Mouse (Mus musculus) c-Kit-positive CD71-negative TER-119-negative erythroid progenitor cells, embryonic 14.5 days (primary cell): ENCODE data around the gene Bicd2.
A peak's percentile ranks its signal among the peaks of the same experiment; 100 is the strongest.
"Not testable (repeated sequence)": the region's sequence is repeated elsewhere in the genome, so short reads cannot be mapped to it uniquely, and the experiment has no call there.

Experiments
- DNase-seq: peaks from one replicate; pipeline ENCODE4 v3.0.0-alpha.2; 2013; ENCODE audit warnings: low read depth

Gene Bicd2

DNA sequence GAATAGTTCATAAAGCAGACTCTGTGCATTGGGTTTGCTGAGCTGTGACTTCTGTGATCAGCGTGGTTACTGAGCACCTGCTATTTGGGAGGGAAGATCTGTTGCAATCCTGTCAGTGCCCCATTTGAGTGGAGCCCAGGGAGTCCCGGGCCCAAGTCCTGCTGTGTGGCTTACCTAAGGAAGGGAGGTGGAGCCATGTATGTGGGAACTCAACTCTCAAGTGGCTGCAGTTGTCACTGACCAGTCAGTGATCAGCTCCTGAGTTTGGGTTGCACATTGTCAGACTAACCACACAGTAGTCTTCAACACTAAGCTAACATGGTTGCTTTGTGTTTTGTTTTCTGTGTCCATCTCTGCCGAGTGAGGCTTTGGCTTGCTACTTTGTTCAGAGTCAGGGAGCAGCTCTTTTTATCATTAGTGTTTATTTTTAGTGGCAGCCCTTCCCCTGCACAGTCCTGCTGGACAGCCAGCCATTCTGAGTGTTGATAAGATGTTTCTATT is 19.6 kb downstream of the Bicd2 start:
- no peak for DNase-seq

DNA sequence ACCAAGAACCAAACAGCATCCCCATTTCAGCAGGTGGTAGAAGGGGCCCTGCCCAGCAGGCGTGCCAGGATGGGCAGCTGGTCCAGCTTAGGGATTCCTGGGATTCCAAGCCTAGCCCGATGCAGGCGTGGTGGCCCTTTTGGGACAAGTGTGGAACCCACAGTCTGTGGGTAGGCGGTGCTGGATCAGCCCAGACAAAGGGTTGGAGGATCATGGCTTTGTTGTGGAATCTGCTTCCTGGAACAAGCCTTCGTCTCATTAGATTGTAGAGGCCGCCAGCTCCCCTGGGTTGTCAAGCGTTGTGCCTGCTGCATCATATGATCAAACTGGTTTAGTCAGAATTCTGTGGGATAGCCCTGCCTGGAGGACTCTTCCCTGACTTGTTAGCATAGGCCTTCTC is 21.0 kb downstream of the Bicd2 start:
- DNase-seq = no peak

DNA sequence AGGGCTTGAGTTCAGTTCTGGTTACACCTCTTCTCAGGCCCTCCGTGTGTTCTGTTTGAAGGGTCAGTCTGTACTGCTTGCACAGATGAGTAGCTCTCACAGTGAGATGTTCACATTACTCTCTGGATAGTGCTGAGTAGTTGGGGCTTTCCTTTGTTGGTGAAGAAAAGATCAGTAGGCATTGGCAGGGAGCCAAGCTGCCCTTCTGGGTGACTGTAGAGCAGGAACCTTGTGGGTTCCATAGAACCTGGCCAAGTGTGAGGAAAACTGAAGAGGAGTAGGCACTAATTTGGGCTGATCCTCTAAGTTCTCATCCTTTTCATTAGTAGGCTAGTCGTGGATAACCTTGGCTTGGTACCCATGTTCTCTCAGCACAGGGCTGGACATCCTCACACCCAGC is 21.4 kb downstream of the Bicd2 start:
- DNase-seq = no peak

DNA sequence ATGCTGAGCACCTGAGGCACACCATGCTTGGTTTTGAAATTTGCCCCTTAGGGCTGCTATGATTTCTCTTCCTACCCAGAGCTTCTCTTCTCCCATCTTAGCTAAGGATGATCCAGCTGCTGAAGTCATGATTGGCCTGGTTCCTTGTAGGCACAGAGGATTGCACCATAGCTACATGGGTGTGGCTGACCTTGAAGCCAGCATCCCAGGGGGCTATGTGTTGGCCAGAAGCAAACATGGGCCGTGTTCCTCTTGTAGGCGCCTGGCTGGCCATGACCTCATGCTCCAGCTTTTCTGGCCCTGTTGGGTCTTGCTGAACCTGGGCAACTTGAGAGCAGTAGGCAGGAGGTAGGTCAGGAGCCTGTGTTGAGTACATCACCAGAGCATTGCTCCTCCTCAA is 23.3 kb downstream of the Bicd2 start:
- no peak for DNase-seq

DNA sequence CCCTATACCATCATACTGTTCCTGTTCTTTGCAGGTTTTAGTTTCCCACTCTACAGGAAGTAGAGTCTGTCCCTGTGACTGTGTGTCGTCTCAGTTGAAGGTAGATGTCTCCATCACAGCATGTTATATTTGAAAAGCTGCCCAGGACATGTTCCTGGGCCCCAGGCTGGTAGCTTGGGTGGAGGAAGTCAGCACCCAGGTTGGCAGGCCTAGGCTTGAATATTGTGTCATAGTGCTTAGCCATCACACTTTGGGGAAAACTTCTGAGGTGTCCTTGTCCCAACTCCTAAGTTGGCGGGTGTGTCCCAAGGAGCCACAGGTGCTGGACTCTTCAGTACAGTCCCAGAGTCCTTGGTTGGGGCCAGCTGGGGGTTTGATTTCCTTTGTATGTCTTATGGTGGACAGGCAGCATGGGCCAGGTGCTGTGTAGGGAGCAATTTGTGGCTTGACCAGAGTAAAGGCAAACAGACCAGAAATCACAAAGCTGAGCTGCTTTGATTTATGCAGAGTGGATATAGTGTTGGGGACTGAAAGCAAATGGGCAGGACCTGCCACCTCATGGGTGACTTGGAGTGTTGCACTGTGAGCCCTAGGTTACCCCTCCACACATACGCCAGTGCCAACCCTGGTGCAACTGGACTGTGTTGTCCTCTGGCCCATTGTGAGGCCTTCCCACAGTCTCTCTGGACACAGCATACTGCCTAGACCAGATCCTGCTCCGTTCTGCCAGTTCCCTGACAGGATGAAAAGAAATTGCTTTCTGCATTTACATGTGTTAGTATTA is 26.5 kb downstream of the Bicd2 start:
- no peak for DNase-seq

DNA sequence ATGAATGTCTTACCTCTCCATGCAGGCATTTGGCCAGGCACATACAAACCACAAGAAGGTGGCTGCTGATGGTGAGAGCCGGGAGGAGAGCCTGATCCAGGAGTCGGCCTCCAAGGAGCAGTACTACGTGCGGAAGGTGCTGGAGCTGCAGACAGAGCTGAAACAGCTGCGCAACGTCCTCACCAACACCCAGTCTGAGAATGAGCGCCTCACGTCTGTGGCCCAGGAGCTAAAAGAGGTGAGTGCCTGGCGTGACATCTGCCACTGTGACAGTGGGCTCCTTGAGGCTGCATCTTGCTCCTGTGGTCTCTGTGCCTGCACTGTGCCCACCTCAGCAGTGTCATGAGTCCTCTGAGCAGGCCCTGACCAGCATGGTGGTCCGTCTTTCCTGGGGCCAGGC is 28.0 kb downstream of the Bicd2 start:
- no peak for DNase-seq

DNA sequence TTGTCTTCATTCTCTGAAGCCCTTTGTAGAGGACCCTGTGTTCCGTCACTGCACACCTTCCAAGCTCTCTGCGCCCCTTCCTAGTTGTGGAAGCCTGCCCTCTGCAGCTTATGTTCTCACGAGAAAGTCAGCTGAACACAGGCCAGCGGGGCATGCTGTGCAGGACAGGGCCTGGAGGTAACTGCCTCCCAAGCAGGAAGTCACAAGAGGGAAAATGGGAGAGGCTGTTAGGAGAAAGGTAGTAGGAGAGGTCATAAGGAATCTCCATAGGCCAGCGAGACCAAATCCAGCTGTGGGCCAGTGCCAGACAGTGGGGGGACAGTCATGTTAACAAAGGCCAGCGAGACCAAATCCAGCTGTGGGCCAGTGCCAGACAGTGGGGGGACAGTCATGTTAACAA is 28.8 kb downstream of the Bicd2 start:
- DNase-seq = not testable (repeated sequence)

DNA sequence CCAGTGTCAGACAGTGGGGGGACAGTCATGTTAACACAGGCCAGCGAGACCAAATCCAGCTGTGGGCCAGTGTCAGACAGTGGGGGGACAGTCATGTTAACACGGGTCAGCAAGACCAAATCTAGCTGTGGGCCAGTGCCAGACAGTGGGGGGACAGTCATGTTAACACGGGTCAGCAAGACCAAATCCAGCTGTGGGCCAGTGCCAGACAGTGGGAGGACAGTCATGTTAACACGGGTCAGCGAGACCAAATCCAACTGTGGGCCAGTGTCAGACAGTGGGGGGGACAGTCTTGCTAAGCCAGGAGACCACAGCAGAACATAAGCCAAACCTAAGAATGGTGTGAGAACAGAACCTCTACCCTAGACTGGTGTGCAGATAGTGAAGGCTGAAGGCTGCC is 29.5 kb downstream of the Bicd2 start:
- not testable (repeated sequence) for DNase-seq

DNA sequence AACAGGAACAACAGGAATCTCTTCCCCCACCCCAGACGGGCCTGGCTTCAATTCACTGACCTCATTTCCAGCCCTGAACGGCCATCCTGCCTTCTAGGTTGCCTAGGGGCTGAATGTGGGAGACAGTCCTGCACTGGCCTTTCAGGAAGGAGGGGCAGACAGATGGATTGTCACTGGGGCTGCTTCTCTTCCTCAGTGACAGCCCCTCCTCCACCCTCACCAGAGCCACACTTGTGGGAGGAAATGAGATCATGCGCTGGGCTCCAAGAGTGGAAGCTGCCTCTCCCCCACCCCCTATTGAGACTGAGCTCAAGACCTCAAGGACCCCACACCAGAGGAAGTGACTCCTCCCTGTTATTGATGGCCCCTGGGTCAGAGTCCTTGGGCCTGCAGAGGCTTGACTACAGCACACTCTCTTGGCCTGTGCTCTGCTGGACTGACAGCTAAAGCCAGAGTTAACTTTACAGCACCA is 30.1 kb downstream of the Bicd2 start:
- peak; percentile 71 for DNase-seq

DNA sequence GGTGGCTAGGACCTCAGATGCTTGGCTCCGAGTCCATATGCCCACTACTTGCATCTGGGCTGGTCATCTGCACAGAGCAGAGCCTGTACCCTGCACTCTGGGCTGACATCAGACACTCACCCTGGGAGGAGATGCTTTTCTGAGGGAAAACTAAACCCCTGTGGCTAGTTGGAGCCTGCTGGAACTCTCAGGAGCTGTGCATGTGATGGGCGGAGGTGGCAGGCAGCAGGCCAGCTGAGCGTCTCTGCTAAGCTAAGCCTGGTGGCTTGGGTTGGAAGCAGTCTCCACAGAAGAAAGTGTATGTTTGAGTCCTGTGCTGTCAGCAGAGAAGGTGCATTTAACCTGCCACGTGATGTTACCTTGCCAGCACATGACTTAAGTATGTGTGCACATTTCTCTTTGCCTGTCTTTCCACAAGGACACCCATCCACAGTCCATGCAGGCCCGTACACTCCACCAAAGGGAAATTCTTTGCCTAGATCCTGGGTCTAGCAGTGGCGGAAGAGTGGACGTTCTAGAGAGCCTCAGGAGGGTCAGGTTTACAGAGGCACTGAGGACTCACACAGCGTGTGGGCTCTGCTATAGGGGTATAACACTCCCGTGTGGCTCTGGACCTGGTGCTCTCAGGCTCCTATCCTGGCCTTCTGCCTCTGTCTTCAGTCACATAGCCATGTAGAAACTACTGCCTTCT is 31.1 kb downstream of the Bicd2 start:
- no peak for DNase-seq

DNA sequence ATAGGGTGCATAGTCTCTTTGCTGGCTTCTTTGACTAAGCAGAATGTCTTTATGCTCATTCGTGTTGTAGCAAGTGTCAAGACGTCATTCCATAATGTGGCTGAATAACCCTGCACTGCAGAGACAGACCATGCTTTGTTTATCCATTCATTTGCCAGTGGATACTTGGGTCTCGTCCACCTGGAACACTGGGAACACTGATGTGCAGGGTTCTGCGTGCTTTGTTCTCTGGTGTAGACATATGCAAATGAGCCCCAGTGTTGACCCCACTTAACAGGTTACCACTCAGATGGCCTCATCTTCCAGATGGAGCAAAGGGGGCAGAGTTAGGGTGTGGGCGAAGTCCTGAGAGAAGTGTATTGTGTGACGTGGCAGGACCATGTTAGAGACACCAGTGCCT is 32.9 kb downstream of the Bicd2 start:
- no peak for DNase-seq

DNA sequence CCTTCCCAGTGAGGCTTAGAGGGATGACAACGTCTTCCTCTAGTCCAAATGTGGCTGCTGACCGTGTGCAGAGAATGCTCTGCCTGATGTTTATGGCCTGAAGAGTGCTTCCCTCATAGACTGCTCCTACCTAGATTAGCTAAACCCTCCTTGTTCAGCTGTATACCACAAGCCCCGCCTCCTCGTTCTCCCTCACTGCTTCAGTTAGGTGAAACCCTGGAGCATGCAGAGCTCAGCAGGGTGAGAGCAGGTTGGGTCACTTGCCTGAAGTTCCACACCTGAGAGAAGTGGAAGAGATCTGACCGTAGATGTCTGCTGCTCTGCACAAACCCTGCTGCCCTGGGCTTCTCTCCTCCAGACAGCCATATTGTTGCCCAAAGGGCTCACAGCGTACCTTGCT is 33.3 kb downstream of the Bicd2 start:
- no peak for DNase-seq

DNA sequence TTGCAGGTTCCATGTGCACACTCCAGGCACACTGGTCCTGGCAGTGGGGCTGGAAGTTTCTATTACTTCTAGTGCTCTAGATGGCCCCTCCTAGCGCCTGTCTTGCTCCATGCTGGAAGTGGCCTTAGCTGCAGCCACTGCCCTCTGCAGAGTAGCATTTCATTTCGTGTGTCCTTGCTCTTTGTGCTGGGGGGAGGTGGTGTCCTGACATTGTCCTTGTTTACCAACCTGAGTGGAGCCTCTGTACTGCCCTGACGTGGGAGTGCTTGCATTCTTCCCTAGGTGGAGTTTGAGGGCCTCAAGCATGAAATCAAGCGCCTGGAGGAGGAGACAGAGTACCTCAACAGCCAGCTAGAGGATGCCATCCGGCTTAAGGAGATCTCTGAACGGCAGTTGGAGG is 36.2 kb downstream of the Bicd2 start:
- DNase-seq = no peak

DNA sequence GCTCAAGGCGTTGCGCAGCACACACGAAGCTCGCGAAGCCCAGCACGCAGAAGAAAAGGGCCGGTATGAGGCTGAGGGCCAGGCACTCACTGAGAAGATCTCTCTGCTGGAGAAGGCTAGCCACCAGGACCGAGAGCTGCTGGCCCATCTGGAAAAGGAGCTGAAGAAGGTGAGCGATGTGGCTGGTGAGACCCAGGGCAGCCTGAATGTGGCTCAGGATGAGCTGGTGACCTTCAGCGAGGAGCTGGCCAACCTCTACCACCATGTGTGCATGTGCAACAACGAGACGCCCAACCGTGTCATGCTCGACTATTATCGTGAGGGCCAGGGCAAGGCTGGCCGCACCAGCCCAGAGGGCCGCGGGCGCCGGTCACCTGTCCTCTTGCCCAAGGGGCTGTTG is 37.9 kb downstream of the Bicd2 start:
- DNase-seq = no peak

DNA sequence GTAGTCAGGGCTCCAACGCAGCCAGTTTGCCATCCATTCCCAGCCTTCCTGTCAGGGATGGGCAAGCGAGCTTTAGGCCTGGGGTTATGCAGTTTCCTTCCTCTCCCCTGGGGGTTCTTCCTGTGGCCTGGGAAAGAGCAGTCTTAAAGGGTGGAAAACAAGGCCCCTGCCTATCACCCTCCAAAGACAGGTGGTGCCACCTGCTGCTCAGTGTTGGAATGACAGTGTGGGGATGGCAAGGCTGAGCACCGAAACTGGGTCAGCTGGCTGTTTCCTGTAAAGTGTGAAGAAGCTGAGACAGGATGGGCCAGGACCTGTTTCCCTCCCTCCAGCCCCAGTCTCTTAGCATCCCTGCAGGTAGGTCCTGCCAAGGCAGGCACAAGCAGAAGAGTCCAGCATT is 39.8 kb downstream of the Bicd2 start:
- peak; percentile 83 for DNase-seq

DNA sequence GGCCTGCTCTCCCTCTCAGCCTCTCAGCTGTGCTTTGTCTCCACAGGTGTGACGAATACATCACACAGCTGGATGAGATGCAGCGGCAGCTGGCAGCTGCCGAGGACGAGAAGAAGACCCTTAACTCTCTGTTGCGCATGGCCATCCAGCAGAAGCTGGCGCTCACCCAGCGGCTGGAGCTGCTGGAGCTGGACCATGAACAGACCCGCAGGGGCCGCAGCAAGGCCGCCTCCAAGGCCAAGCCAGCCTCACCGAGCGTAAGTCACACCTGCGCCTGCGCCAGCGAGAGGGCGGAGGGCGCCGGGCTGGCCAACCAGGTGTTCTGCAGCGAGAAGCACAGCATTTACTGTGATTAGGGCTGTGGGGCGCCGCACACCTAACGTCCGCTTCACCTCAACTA is 41.6 kb downstream of the Bicd2 start:
- DNase-seq = no peak

DNA sequence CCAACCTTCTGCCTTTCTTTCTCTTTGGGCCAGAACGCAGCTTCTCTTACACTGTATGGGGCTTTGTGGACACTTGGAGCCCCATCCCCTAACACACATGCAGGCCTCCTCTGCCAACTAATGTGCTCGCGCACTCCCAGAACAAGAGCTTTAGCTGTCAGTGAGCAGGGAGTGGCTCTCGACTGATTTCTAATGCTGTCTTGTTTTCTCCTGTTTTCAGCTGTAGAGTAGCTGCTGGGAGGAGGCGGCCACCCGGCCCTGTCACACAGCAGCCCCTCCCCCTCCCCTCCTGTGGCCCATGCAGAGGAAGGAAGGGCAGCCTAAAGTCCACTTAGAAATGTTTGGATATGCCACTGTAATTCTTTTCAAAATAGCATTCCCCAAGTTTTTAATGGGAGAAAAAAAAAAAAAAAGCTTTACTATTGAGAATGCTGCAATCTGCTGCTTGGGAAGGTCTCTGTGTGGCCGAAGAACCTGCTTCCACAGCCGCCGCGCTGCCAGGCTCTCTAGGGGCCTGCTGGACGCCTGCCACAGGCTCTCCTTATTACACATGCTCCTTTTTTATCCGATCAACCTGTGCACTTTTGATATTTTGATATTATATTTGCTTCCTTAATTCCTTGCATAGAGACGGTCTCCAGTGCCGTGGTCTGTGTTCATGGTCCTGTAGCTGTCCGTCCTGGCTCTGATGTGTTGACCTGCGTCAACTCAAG is 43.5 kb downstream of the Bicd2 start:
- no peak for DNase-seq

DNA sequence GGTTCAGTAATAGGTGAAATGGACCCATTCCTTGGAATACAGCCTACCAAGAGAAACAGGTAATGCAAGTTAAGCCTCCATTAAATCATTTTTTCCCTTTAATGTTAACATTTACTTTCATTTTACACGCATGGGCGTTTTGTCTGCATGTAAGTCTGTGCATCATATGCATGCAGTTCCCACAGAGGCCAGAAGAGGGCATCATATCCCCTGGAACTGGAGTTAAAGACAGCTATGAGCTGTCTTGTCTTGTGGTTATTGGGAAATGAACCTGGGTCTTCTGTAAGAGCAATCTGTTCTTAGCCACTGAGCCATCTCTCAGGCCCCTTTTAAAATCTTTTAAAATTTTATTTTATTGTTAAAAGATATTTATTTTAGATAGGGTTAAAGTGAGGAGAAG is 50.0 kb downstream of the Bicd2 start:
- peak; percentile 33 for DNase-seq

DNA sequence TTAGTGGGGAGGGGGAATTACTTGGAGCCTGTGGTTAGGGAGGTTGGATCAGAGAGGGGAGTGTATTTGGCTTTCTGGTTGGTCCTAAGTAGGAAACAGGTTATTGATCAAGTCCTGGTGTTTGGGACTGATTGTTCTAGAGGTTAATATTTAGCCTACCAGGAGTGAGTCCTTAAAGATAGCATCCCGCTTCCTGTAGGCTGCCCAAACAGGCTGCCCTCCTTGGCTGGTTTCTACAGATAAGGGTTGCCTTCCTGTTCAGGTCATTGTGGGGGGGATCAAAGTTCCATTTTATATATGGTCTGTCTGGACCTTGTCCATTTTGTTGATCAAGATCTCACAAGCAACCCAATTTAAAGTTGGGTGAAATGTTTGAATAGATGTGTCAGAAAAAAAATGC is 52.2 kb downstream of the Bicd2 start:
- no peak for DNase-seq

DNA sequence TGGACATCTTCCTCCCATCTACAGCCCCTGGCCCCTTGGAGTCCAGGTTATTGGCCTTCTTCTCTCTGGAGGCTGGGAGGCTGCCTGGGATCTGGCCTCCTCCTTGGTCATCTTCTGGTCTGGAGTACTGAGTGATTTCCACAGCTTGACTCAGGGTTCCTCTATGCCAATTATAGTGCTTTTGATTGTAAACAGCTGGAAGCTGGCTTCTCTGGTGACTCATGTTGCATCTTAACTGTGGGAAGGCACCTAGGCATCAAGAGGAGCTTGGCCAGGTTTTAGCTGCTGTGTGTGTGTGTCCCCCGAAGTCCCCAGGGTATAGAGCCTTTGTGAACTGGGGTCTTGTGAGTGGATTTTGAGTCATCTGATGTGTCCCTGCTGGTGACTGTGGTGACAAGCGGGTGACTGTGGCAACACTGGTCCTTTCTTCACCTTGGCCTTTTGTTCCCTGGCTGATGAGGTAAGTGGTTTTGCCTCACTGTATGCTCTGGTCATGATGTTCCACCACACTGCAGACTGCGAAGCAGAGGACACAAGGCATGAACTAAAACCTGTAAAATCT is 53.6 kb downstream of the Bicd2 start:
- DNase-seq = no peak

DNA sequence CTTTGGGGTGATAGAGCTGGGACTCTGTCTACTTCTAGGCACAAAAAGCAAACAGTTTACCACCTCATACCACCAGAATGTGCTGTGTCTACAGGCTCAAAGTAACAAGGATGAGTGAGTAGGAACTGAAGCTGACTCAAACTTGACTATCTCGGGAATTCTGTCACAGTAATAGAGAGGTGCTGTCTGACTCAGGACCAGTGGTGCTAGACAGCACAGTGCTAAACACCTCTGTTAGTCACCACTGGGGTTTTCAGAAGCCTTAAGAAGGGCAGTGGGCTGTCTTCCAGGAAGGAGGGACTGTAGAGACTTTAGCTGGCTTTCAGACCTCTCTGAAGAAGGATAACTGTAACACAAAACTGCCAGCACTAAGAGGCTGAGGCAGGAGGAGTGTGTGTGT is 55.4 kb downstream of the Bicd2 start:
- no peak for DNase-seq

DNA sequence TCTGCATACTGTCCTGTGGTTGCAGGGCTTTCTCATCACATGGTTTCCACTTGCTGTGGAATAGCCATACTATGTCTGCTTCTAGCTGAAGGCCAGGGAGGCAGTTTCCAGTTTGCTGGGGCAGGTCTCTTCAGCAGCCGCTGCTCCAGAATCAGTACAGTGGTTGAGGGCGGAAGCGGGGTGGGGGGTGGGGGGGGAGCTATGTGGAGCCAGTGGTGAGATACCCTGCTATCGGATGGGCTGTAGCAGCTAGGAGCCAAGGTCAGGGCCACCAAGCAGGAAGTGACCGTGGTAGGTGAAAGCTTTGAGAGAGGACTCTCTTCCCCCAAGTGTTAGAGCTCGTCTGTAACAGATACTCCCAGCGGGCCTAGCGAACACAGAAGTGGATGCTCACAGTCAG is 56.8 kb downstream of the Bicd2 start:
- no peak for DNase-seq

DNA sequence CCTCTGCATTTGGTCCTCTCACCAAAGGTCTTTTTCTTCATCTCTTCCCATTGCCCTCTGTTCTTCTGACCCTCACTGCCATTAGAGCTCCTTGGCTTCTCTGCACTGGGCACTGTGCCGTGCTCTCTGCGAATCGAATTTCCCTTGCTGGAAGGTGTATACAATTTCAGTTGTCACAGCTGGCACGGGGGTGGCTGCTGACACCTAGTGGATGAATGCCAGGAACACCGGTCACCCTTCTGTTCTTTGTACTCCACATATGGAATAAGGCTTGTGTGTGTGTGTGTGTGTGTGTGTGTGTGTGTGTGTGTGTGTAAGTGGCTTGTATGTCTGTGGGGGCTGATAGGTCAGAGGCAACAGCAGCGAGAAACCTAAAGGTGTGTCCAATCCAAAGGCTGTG is 58.8 kb downstream of the Bicd2 start:
- DNase-seq = no peak
